Mouse (Mus musculus) thymus, postnatal 0 days (tissue): ENCODE data around the gene Itgb5. TPM values are rescaled to one million over a fixed set of nuclear protein-coding genes. Genes with fewer than 3 reads are reported as not detected.

ENCODE experiments used
- DNase-seq: peaks from one replicate; pipeline ENCODE4 v3.0.0-alpha.2; 2015; ENCODE audit warnings: low spot score
- polyA plus RNA-seq: library from polyadenylated mRNA; unstranded; fragments of >200 nt; fragmentation: Nextera tagmentation; extraction: Ambion mirVana; gene quantifications from 2 replicates; pipeline ENCODE4 v1.2.1, GENCODE M21; 2015

Gene Itgb5
- polyA plus RNA-seq, 1 experiment from 2014 or later, result 5.1 TPM

GRCm38 (mm10) chr16:33878041-33878783 is 48.7 kb downstream of the Itgb5 start:
- DNase-seq, result no peak

GRCm38 (mm10) chr16:33879031-33879430 is 49.6 kb downstream of the Itgb5 start:
- no peak for DNase-seq

GRCm38 (mm10) chr16:33879556-33879955 is 50.1 kb downstream of the Itgb5 start:
- no peak for DNase-seq

GRCm38 (mm10) chr16:33880765-33881164 is 51.3 kb downstream of the Itgb5 start:
- DNase-seq, result no peak

GRCm38 (mm10) chr16:33882540-33882939 is 53.1 kb downstream of the Itgb5 start:
- DNase-seq, result no peak

GRCm38 (mm10) chr16:33883046-33883975 is 53.8 kb downstream of the Itgb5 start:
- no peak for DNase-seq

GRCm38 (mm10) chr16:33884201-33884600 is 54.7 kb downstream of the Itgb5 start:
- no peak for DNase-seq

GRCm38 (mm10) chr16:33885021-33885471 is 55.6 kb downstream of the Itgb5 start:
- peak; percentile 15 for DNase-seq

GRCm38 (mm10) chr16:33885671-33886328 is 56.3 kb downstream of the Itgb5 start:
- no peak for DNase-seq

GRCm38 (mm10) chr16:33886665-33887064 is 57.2 kb downstream of the Itgb5 start:
- no peak for DNase-seq

GRCm38 (mm10) chr16:33887981-33888380 is 58.5 kb downstream of the Itgb5 start:
- DNase-seq, result no peak

GRCm38 (mm10) chr16:33889000-33889607 is 59.6 kb downstream of the Itgb5 start:
- no peak for DNase-seq

GRCm38 (mm10) chr16:33891099-33891498 is 61.6 kb downstream of the Itgb5 start:
- DNase-seq, result no peak

- no peak for DNase-seq
Measured at GRCm38 (mm10) chr16:33891561-33892281, 62.3 kb downstream of the Itgb5 start.

GRCm38 (mm10) chr16:33892539-33892938 is 63.1 kb downstream of the Itgb5 start:
- DNase-seq, result no peak

GRCm38 (mm10) chr16:33893796-33894195 is 64.3 kb downstream of the Itgb5 start:
- no peak for DNase-seq

- no peak for DNase-seq
Measured at GRCm38 (mm10) chr16:33894449-33894848, 65.0 kb downstream of the Itgb5 start.

GRCm38 (mm10) chr16:33895690-33896089 is 66.2 kb downstream of the Itgb5 start:
- no peak for DNase-seq

GRCm38 (mm10) chr16:33896801-33897200 is 67.3 kb downstream of the Itgb5 start:
- no peak for DNase-seq

- DNase-seq, result peak; percentile 10
Measured at GRCm38 (mm10) chr16:33903664-33904441, 74.4 kb downstream of the Itgb5 start.
